Mouse (Mus musculus) adrenal gland, adult 2 months (tissue): ENCODE measurements around the gene Ppp4r3a. TPM values are rescaled to one million over a fixed set of nuclear protein-coding genes. Genes with fewer than 3 reads are reported as not detected.
"Not testable (repeated sequence)": the region's sequence is repeated elsewhere in the genome, so short reads cannot be mapped to it uniquely, and the experiment has no call there.

Source experiments
- DNase-seq: peaks from one replicate; pipeline ENCODE4 v3.0.0; 2021
- long read RNA-seq: library from polyadenylated mRNA; stranded (forward); transcript quantifications from one replicate; pipeline ENCODE4 v2.0.0, GENCODE M21; 2021
- polyA plus RNA-seq: library from polyadenylated mRNA; depleted of rRNA; stranded (reverse); fragments of >200 nt; gene quantifications from 2 replicates; pipeline ENCODE4 v1.2.3, GENCODE M21; 2012; rRNA removed
- total RNA-seq, 2 experiments: library from RNA; stranded (reverse); gene quantifications; 2 replicates each; pipeline ENCODE4 v1.2.3; 2021

The Ppp4r3a gene
- total RNA-seq (10 to 100 TPM; 42.6 to 74.8 TPM), polyA plus RNA-seq (13.6 and 14.6 TPM in 2 replicates)
- long read RNA-seq, full-length matches to known transcripts, result 4 of 10 reads
- long read RNA-seq, partial matches to known transcripts, result 4 of 10 reads
- long read RNA-seq, other reads (novel, unspliced or antisense), result 2 of 10 reads

- DNase-seq, result peak; percentile 97
These were observed at the start of gene Ppp4r3a for GRCm38 (mm10) chr12:101083076-101083838. TSS of gene Ppp4r3a (minus strand) at chr12:101083702.

- no peak for DNase-seq
These were observed 39.5 kb upstream of the Ppp4r3a start for GRCm38 (mm10) chr12:101123013-101123412.

- DNase-seq, result not testable (repeated sequence)
These were observed 38.6 kb upstream of the Ppp4r3a start for GRCm38 (mm10) chr12:101122066-101122465.

- not testable (repeated sequence) for DNase-seq
These were observed 26.5 kb upstream of the Ppp4r3a start for GRCm38 (mm10) chr12:101109794-101110585.

GRCm38 (mm10) chr12:101107722-101108121, 24.2 kb upstream of the Ppp4r3a start:
- DNase-seq, result no peak

GRCm38 (mm10) chr12:101105571-101105970, 22.1 kb upstream of the Ppp4r3a start:
- no peak for DNase-seq

GRCm38 (mm10) chr12:101102648-101103047, 19.1 kb upstream of the Ppp4r3a start:
- peak; percentile 23 for DNase-seq

GRCm38 (mm10) chr12:101093678-101094077, 10.2 kb upstream of the Ppp4r3a start:
- not testable (repeated sequence) for DNase-seq

- DNase-seq, result no peak
These were observed 6.5 kb upstream of the Ppp4r3a start for GRCm38 (mm10) chr12:101089955-101090354.

GRCm38 (mm10) chr12:101087406-101087805, 3.9 kb upstream of the Ppp4r3a start:
- no peak for DNase-seq

- no peak for DNase-seq
These were observed 1.6 kb upstream of the Ppp4r3a start for GRCm38 (mm10) chr12:101084881-101085666.

GRCm38 (mm10) chr12:101084237-101084636, 735 bp upstream of the Ppp4r3a start:
- no peak for DNase-seq

- no peak for DNase-seq
These were observed 315 bp upstream of the Ppp4r3a start for GRCm38 (mm10) chr12:101083839-101084195.

- DNase-seq, result peak; percentile 76
These were observed 1.0 kb downstream of the Ppp4r3a start for GRCm38 (mm10) chr12:101082296-101083075.

- no peak for DNase-seq
These were observed 5.5 kb downstream of the Ppp4r3a start for GRCm38 (mm10) chr12:101077955-101078354.

GRCm38 (mm10) chr12:101075433-101075832, 8.1 kb downstream of the Ppp4r3a start:
- DNase-seq, result no peak

GRCm38 (mm10) chr12:101074821-101075429, 8.6 kb downstream of the Ppp4r3a start:
- DNase-seq, result no peak

GRCm38 (mm10) chr12:101069813-101070212, 13.7 kb downstream of the Ppp4r3a start:
- no peak for DNase-seq

- no peak for DNase-seq
These were observed 17.2 kb downstream of the Ppp4r3a start for GRCm38 (mm10) chr12:101066329-101066728.

- DNase-seq, result no peak
These were observed 43.5 kb downstream of the Ppp4r3a start for GRCm38 (mm10) chr12:101039956-101040355.
